Mouse (Mus musculus): Measurements from ENCODE around the gene Atn1. TPM values are rescaled to one million over a fixed set of nuclear protein-coding genes. Genes with fewer than 3 reads are reported as not detected.

The Atn1 gene
- polyA plus RNA-seq, 1 experiment from 2014 or later = 2.0 TPM

GRCm38 (mm10) chr6:124740211-124740887 lies 16.0 kb downstream of the Atn1 start:
- Histone ChIP-seq H3K27me3 (no peaks in the 10 kb centered on the region), H3K9ac (peak overlapping the region; percentile 79), H3K27ac (replicated peaks) (peak overlapping the region; percentile 97), H3K4me1 (replicated peaks) (peaks cover 50% of the 10 kb centered on the region), H3K4me3 (replicated peaks) (peak overlapping the region; percentile 65), H3K9me3 (replicated peaks) (no peaks in the 10 kb centered on the region), H3K4me2 (peak overlapping the region; percentile 98), H3K36me3 (replicated peaks) (no peaks in the 10 kb centered on the region)
- no peak; the same call in 1 of the 2 replicates for ATAC-seq (ENCODE audit: insufficient read depth)
- WGBS (ENCODE audit: insufficient replicate concordance) = under 1% methylated on average over 29 of the region's 29 CpGs

- Histone ChIP-seq H3K9me3 (replicated peaks) (no peaks in the 10 kb centered on the region), H3K27ac (replicated peaks) (peak overlapping the region; percentile 97), H3K4me1 (replicated peaks) (peaks cover 43% of the 10 kb centered on the region), H3K4me2 (peak overlapping the region; percentile 98), H3K36me3 (replicated peaks) (no peaks in the 10 kb centered on the region), H3K27me3 (no peaks in the 10 kb centered on the region), H3K9ac (peak overlapping the region; percentile 31; the same call in 1 of the 2 replicates), H3K4me3 (replicated peaks) (no peak overlapping the region)
- 68% methylated on average over 10 of the region's 10 CpGs for WGBS (ENCODE audit: insufficient replicate concordance)
- ATAC-seq (ENCODE audit: insufficient read depth) = no peak
Measured at GRCm38 (mm10) chr6:124739231-124739796, 17.0 kb downstream of the Atn1 start.

- peak; percentile 40 for ATAC-seq (ENCODE audit: insufficient read depth)
- peak within 1 kb of the TSS; percentile 21 for H3K4me3 ChIP-seq (replicated peaks)
- H3K9ac ChIP-seq = peak within 1 kb of the TSS; percentile 31; the same call in 1 of the 2 replicates
- WGBS (ENCODE audit: insufficient replicate concordance) = 20% methylated on average over 15 of the region's 15 CpGs
- no peaks in the 10 kb centered on the region for H3K9me3 ChIP-seq (replicated peaks)
- no peaks in the 10 kb centered on the region for H3K27me3 ChIP-seq
- peaks cover 51% of the 10 kb centered on the region for H3K4me1 ChIP-seq (replicated peaks)
- H3K27ac ChIP-seq (replicated peaks) = peak within 1 kb of the TSS; percentile 97
- peak within 1 kb of the TSS; percentile 98 for H3K4me2 ChIP-seq
- H3K36me3 ChIP-seq (replicated peaks) = no peaks in the 10 kb centered on the region
Measured at GRCm38 (mm10) chr6:124738511-124739023, 17.8 kb downstream of the Atn1 start, which contains the start of gene Ptpn6. Gene Ptpn6, minus strand, starts transcription at chr6:124738714.

- H3K27me3 ChIP-seq = no peaks in the 10 kb centered on the region
Measured at GRCm38 (mm10) chr6:124737040-124737439, 19.3 kb downstream of the Atn1 start.

GRCm38 (mm10) chr6:124734417-124734816 lies 21.9 kb downstream of the Atn1 start:
- H3K9me3 ChIP-seq (replicated peaks) = no peaks in the 10 kb centered on the region
- no peak overlapping the region for H3K27ac ChIP-seq (replicated peaks)
- H3K4me3 ChIP-seq (replicated peaks) = no peak overlapping the region
- H3K36me3 ChIP-seq (replicated peaks) = no peaks in the 10 kb centered on the region
- no peaks in the 10 kb centered on the region for H3K27me3 ChIP-seq
- no peak for ATAC-seq (ENCODE audit: insufficient read depth)
- peaks cover 45% of the 10 kb centered on the region for H3K4me1 ChIP-seq (replicated peaks)
- no peak overlapping the region for H3K9ac ChIP-seq
- no peak overlapping the region for H3K4me2 ChIP-seq
- WGBS (ENCODE audit: insufficient replicate concordance) = 56% methylated on average over 3 of the region's 3 CpGs

More at GRCm38 (mm10) chr6:124737040-124737439, 19.3 kb downstream of the Atn1 start:
- Histone ChIP-seq H3K4me1 (replicated peaks) (peaks cover 66% of the 10 kb centered on the region), H3K9ac (no peak overlapping the region), H3K36me3 (replicated peaks) (no peaks in the 10 kb centered on the region), H3K27ac (replicated peaks) (no peak overlapping the region), H3K9me3 (replicated peaks) (no peaks in the 10 kb centered on the region), H3K4me2 (no peak overlapping the region), H3K4me3 (replicated peaks) (no peak overlapping the region)
- no peak for ATAC-seq (ENCODE audit: insufficient read depth)
- WGBS (ENCODE audit: insufficient replicate concordance) = 79% methylated on average over 11 of the region's 11 CpGs

- peak; percentile 64 for ATAC-seq (ENCODE audit: insufficient read depth)
Measured at GRCm38 (mm10) chr6:124732476-124733370, 23.6 kb downstream of the Atn1 start.

GRCm38 (mm10) chr6:124731038-124731437 lies 25.3 kb downstream of the Atn1 start:
- Histone ChIP-seq H3K9ac (0 out of 2 replicates have a peak overlapping the region, but pooled peaks have one; percentile 10), H3K4me2 (peak overlapping the region; percentile 54), H3K36me3 (replicated peaks) (peaks cover 8% of the 10 kb centered on the region; the same call in 1 of the 2 replicates), H3K4me1 (replicated peaks) (peaks cover 26% of the 10 kb centered on the region), H3K9me3 (replicated peaks) (no peaks in the 10 kb centered on the region), H3K27ac (replicated peaks) (no peak overlapping the region), H3K27me3 (no peaks in the 10 kb centered on the region), H3K4me3 (replicated peaks) (peak overlapping the region; percentile 49; the same call in 1 of the 2 replicates)
- no peak for ATAC-seq (ENCODE audit: insufficient read depth)
- 72% methylated on average over 7 of the region's 7 CpGs for WGBS (ENCODE audit: insufficient replicate concordance)

More at GRCm38 (mm10) chr6:124732476-124733370, 23.6 kb downstream of the Atn1 start:
- Histone ChIP-seq H3K9me3 (replicated peaks) (no peaks in the 10 kb centered on the region), H3K27ac (replicated peaks) (peak overlapping the region; percentile 59), H3K4me2 (peak overlapping the region; percentile 54), H3K27me3 (no peaks in the 10 kb centered on the region), H3K36me3 (replicated peaks) (peaks cover 8% of the 10 kb centered on the region; the same call in 1 of the 2 replicates), H3K4me3 (replicated peaks) (peak overlapping the region; percentile 49), H3K4me1 (replicated peaks) (peaks cover 29% of the 10 kb centered on the region), H3K9ac (peak overlapping the region; percentile 47)
- 17% methylated on average over 19 of the region's 19 CpGs for WGBS (ENCODE audit: insufficient replicate concordance)

- 38% methylated on average over 8 of the region's 8 CpGs for WGBS (ENCODE audit: insufficient replicate concordance)
- peak; percentile 39 for ATAC-seq (ENCODE audit: insufficient read depth)
Measured at GRCm38 (mm10) chr6:124729850-124730705, 26.2 kb downstream of the Atn1 start.

GRCm38 (mm10) chr6:124728621-124729020 lies 27.7 kb downstream of the Atn1 start:
- H3K4me2 ChIP-seq = no peak overlapping the region
- no peak overlapping the region for H3K9ac ChIP-seq
- no peaks in the 10 kb centered on the region for H3K27me3 ChIP-seq
- H3K36me3 ChIP-seq (replicated peaks) = peaks cover 18% of the 10 kb centered on the region; the same call in 1 of the 2 replicates
- H3K4me1 ChIP-seq (replicated peaks) = peaks cover 34% of the 10 kb centered on the region
- no peak overlapping the region for H3K4me3 ChIP-seq (replicated peaks)
- no peak for ATAC-seq (ENCODE audit: insufficient read depth)
- 76% methylated on average over 10 of the region's 10 CpGs for WGBS (ENCODE audit: insufficient replicate concordance)
- H3K27ac ChIP-seq (replicated peaks) = no peak overlapping the region
- H3K9me3 ChIP-seq (replicated peaks) = no peaks in the 10 kb centered on the region

More at GRCm38 (mm10) chr6:124729850-124730705, 26.2 kb downstream of the Atn1 start:
- Histone ChIP-seq H3K36me3 (replicated peaks) (peaks cover 12% of the 10 kb centered on the region; the same call in 1 of the 2 replicates), H3K4me3 (replicated peaks) (peak overlapping the region; percentile 7; the same call in 1 of the 2 replicates), H3K27me3 (no peaks in the 10 kb centered on the region), H3K4me2 (peak overlapping the region; percentile 38), H3K4me1 (replicated peaks) (peaks cover 29% of the 10 kb centered on the region), H3K9ac (no peak overlapping the region), H3K27ac (replicated peaks) (peak overlapping the region; percentile 67), H3K9me3 (replicated peaks) (no peaks in the 10 kb centered on the region)

- Histone ChIP-seq H3K27me3 (no peaks in the 10 kb centered on the region), H3K36me3 (replicated peaks) (peaks cover 18% of the 10 kb centered on the region; the same call in 1 of the 2 replicates), H3K9ac (no peak overlapping the region), H3K27ac (replicated peaks) (peak overlapping the region; percentile 7; the same call in 1 of the 2 replicates), H3K4me3 (replicated peaks) (no peak overlapping the region), H3K4me1 (replicated peaks) (peaks cover 51% of the 10 kb centered on the region), H3K9me3 (replicated peaks) (no peaks in the 10 kb centered on the region), H3K4me2 (peak overlapping the region; percentile 8; the same call in 1 of the 2 replicates)
- 49% methylated on average over 10 of the region's 10 CpGs for WGBS (ENCODE audit: insufficient replicate concordance)
- no peak for ATAC-seq (ENCODE audit: insufficient read depth)
Measured at GRCm38 (mm10) chr6:124724472-124724871, 31.9 kb downstream of the Atn1 start.

Measured in liver, embryonic 15.5 days (tissue).